Mouse (Mus musculus) granulocyte monocyte progenitor cell, adult 5-6 weeks (primary cell): ENCODE results near the gene Bicral. TPM values are rescaled to one million over a fixed set of nuclear protein-coding genes. Genes with fewer than 3 reads are reported as not detected.
"Not testable (repeated sequence)": the region's sequence is repeated elsewhere in the genome, so short reads cannot be mapped to it uniquely, and the experiment has no call there.

Source experiments
- ATAC-seq: replicated peaks from 2 replicates; pipeline ENCODE4 v1.8.0; 2016; ENCODE audit warnings: mild to moderate bottlenecking, moderate TSS enrichment, inconsistent platforms; ENCODE audit not compliant: poor library complexity, severe bottlenecking
- total RNA-seq, 2 experiments: library from RNA; stranded (forward) in 1 of 2; stranded (reverse) in 1 of 2; fragments of 200-712, 200-1000 nt in 1 of 2; fragments of >200 nt in 1 of 2; fragmentation: Nextera tagmentation in 1 of 2; gene quantifications; 2 replicates each; pipeline ENCODE4 v1.2.3; 2014 to 2017

The Bicral gene
- total RNA-seq, 2 experiments from 2014 or later, result 11.7 to 25.8 TPM

DNA sequence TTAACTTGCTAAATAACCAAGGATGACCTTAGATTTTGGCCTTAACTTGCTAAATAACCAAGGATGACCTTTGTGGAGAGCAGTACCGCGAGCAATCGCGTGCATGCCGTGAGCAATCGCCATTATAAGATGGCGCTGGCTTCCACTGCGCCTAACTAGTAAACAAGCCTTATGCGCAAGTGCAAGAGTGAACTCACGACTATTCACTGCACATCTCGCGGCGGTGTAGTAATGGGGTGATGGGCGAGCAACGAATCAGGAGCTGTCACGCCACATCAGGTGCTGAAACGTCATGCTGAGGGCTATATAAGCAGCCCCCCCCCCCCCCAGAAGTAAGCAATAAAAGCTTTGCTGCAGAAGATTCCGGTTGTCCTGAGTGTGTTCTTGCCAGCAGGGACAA lies 11.7 kb downstream of the Bicral start:
- ATAC-seq, result not testable (repeated sequence)

DNA sequence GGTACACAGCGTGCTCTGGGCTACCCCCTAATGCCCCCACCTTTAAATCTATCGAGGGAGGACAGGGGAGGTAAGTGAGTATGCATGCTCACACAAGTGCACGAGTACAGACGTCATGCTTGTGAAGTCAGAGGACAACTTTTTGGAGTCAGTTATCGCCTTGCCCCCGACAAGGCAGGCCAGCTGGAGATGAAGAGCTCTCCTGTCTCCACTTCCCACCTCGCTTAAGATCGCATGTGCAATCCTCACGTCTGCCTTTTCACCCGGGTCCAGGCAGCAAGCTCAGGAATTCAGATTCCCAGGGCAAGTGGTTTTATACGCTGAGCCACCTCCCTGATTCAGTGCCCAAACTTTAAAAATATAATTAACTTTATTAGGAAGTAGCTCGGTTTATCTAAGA lies 13.0 kb downstream of the Bicral start:
- ATAC-seq, result no peak

DNA sequence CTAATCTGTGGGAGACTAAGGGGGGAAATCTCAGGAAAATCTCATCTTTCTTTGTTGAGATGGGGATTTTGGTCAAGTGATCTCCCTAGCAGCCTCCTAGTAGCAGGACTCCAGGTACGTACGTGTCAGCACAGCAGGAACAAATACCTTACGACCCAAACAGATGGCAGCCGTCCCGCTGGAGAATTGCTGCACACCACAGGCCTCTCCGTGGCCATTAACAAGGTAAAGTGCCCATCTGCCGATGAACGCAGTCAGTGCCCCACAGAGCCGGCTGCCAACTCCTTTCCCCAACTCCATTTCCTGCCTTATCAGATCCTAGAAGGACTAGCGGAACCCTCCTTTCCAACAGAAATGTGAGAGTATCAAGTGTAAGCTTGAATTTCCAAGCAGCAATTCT lies 13.5 kb downstream of the Bicral start:
- no peak for ATAC-seq

DNA sequence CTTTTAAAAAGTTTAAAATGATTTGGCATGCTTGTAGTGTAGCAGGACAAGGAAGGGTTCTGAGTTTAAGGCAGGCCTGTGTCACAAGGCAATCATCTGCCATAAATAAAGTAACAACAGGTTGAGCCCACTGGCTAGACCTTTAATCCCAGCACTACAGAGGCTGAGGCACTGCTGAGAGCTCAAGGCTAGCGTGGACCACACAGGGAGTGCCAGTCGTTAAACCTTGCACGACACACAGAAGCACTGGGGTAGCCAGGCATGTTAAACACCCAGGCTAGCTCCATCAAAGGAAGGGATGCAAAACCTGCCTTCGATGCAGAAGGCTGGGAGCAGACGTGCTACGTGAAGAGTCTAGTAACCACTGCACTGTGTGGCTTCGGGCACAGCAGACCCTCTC lies 14.6 kb downstream of the Bicral start:
- no peak for ATAC-seq

DNA sequence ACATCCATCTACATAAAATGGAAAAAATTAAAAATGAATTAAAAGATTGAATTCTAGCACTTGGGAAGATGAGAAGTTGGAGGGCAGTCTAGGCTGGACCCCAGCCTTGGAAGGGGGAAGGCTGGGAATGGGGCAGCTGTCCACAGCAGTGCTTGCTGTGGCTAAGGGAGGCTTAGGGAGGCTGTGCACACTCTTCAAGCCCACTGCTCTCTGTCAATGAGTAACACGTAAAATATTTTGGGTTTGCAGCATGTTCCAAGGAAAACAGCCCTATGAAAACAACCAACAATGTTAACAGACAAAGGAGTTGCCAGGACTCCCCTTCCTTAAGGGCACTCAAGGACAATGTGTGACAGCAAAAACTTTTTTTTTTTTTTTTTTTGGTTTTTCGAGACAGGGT lies 15.3 kb downstream of the Bicral start:
- no peak for ATAC-seq

DNA sequence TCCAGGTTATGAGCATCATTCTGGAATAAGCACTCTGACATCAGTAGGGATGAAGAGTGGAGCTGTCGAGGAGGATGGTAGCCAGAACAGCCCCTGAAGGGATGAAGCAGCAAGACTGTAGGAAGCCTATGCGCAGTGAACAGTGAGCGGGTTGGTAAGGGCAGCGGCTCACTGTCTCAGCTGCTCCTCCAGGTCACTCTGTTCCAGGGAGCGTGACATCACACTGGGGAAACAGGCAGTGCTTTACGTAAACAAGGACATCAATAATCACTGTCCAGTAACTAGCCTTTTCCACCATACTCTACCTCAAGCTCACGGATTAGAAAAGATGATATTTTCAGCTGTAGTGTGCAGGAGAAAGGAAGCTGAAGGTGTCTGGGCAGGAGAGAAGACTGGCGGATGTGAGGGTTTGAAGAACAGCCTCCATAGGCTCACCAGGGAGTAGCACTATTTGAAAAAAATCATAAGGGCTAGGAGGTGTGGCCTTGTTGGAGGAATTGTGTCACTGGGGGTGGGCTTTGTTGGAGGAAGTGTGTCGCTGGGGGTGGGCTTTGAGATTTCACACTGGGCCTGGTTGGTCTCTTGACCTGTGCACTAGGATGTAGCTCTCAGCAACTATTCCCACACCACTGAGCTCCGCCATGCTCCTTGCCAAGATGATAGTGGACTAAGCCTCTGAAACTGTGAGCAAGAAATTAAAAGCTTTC lies 17.8 kb downstream of the Bicral start:
- no peak for ATAC-seq

DNA sequence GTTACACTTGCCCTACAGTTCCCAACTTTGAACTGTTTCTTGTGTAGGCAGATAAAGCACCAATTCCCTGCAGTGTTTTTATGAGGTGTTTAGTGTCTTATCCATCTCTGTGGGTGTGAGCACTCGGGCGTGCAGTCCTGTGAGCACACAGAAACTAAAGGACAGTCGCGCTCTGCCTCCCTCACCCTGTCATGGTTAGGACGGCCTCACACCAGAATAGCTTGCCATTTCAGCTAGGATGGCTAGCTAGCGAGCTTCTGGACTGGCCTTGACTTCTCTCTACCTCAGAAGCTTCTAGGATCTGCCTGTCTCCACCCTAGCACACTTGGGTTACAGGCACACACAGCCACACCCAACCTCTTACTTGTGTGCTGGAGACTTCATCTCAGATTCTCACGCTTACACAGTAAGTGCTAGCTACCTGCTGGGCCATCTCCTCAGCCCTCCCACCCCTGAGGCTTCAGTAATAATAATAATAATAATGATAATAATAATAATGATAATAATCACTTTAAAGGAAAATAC lies 19.8 kb downstream of the Bicral start:
- ATAC-seq, result no peak

DNA sequence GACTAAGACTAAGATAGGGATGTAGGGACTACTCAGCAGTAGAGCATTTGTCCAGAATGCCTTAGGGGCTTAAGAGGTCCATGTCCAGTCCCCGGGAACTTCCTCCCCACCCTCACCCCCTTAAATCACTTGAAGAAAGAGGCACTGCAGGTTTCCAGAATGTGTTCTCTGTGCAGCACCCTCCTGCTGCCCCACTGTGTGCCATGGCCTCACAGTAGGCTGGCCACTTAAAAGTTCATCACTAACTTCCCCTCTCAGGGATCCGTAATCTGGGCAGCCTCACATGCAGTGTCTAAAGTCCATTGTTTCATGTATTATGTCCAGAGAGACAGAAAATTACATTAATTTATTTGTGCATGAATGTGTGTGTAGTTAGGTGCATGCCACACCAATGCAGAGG lies 20.4 kb downstream of the Bicral start:
- ATAC-seq, result no peak

DNA sequence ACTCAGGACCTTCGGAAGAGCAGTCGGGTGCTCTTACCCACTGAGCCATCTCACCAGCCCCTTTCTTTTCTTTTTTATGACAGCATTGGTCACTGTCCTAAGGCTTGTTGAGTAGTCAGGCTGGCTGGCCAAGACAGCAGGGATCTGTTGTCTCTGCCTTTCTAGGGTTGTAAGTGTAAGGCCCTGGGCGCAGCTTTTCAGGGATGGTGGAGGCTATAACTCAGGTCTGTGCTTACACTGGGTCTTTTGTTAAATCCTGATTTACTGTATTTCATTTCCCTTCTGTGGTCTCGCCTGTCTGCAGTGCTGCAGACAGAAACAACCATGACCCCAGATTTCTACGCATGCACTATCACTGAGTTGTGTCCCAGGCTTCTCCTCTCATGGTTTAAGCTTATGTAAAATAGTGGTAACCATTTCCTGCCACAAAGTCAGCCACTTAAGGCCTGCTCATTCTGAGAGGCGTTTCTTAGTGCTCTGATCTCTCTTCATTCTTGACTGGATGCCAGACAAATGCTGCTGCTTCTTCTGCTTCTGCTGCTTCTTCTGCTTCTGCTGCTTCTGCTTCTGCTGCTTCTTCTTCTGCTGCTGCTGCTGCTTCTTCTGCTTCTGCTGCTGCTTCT lies 23.1 kb downstream of the Bicral start:
- ATAC-seq, result peak; percentile 72

DNA sequence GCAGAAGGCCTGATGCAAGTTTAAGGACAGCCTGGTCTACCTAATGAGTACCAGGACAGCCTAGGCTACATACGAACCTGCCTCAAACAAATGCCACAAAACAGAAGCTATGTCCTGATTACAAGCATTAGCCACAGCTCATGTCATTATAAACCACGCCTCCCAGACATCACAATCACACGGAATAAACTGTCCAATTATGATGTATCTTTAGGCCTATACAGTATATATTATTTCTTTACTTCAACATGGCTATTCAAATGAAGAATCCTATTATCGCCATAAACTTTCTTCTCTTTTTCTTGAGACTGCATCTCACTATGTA lies 25.3 kb downstream of the Bicral start:
- ATAC-seq, result no peak

DNA sequence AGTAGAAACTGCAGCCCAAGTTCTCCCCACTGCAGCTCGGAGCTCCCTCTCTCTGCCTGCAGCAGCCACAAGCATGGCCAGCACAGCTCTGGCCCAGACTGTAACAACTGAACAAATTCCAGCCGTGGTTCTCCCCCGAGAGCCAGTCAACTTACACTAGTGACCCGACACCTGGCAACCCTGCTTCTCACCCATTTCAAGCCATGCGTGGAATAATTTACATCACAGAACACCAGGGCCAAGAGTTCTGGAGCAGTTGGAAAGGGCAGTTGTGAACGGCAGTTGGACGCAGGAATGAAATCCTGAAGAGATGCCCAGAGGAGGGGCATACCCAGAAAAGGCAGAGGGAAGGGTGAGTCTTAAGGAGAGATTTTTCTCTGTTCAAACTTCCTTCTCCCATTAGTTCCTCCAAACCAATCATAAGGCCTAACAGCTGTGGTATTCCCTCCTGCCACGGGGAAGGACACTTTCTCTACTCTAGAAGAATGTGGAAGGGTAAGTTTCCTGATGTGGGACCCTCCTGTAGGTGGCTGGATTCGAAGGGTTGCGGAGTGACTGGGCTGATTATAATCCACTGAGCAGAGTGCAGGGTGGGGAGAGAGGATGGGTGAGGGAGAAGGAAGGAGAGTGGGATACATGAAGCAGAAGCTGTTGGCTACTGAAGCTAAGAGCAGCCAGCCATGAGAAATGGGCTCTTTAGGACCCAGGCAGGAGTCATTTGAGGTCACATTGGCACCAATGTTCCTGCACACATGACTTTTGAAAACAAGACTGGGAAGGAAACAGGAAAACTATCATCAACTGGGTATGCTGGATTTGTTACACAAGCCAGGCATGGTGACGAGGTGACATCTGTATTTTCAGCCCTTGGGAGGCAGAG lies 25.9 kb downstream of the Bicral start:
- ATAC-seq, result no peak

DNA sequence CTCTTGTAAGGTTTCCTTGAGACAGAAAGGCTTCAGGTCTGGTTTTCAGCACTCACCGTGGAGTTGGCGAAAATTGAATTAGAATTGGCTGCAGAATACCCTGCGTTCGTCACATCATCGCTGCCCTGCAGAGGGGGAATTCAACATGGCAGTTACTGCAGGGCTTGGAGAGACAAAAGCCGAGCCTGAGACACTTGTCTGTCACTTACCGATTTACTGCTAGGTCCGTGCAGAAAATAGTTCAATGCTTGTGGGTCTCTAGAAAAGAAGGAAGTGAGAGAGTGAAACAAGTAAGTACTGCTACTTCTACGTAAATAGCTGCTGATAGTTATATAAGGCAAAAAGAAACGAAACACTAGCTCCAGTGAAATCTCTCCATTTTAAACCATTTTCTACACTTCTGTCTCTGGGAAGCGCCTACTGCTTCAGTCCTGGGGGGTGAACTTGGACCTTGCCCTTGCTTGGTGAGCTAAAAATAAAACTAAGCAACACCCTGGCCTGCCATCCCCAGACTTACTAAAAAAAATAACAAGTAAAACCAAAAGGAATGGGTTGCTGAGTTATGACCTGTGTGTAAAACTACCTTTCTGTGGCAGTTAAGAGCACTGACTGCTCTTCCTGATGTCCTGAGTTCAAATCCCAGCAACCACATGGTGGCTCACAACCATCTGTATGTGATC lies 28.3 kb downstream of the Bicral start:
- peak; percentile 63 for ATAC-seq

DNA sequence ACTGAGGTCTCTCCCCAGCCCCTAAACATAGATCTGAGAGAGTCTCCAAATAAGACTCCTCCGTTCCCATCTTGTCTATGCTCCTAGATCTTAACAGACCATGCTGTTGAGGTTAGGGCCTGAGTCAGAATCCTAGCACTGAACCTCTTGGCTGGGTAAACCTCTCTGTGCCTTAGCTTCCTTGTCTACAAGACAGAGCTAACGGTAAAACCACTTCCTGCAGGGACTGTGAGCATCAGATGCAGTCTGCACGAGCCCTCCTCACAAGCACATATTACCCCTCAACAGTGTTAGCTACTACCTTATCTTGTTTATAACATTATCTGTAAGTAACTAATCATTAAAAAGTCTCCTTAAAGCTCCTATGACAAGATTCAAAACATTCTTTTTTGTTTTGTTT lies 29.3 kb downstream of the Bicral start:
- peak; percentile 65 for ATAC-seq

DNA sequence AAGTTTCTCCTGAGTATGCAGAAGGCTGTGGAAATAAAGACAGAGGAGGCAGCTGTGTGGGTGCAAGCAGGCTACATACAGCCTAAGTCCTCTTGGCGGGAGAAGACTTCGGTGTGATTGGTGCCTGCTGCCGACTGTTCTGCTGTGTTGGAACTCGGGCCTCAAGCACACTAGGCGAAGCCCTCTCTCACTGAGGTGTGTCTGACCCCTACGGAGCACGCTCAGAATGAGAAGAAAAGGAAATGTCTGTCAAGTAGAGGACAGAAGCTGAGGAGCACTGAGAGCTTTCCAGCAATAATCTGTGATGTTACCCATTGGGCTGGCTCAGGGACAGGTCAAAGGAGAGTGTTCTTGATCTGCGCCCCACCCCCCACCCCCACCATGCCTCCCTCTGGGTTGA lies 35.2 kb downstream of the Bicral start:
- ATAC-seq, result no peak

DNA sequence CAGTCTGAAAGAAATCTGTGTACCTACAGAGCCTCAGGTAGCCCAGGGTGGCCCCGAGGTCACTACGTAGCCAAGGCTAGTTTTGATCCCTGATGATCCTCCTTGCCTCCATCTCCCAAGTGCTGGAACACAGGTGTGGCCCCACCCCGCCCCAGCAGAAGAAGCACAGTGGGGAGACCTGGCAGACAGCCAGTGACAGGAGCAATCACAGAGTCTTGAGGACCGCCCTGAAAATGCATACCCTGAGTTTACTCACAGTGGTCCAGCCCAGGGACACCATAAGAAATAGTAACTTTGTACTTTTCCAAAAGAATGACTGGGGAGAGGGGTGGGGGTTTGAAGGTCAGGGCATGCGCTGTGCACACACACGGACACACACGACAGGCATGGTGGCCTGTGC lies 37.7 kb downstream of the Bicral start:
- ATAC-seq, result no peak

DNA sequence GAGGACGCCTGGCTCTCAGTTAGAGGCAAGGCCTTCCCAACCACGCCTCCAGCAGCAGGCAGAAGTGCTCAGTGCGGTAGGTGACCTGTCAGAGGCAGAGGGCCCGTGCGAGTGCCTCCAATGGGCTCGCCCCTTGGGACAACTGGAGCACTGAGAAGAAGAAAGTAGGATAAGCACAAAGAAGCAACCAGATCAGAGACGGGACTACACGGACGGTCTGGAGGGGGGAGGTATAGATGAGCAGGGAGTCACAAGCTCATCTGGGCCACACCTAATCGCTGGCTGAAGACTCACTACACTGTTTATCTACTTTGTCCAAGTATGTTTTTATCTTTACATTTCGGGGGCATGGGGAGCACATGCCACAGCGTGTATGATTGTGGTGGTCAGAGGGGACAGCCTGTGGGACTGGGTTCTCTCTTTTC lies 40.5 kb downstream of the Bicral start:
- ATAC-seq, result no peak

DNA sequence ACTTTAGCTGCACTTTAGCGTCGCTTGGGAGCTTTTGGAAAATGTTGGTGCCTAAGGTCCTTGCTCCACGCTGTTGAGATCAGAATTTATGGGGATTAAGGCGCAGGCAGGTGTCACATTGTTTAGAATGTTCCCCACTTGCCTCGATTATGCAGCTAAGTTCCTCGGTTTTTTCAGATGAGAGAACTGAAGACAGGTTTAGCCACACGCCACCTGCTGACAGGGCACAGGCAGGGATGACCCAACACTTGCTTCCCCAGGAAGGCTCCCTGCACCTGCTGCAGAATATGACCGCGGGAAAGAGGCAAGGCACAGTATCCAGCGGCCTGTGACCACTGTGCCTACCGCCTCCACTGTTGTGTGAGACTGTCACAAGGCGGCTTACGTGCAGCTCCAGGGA lies 42.0 kb downstream of the Bicral start:
- no peak for ATAC-seq

DNA sequence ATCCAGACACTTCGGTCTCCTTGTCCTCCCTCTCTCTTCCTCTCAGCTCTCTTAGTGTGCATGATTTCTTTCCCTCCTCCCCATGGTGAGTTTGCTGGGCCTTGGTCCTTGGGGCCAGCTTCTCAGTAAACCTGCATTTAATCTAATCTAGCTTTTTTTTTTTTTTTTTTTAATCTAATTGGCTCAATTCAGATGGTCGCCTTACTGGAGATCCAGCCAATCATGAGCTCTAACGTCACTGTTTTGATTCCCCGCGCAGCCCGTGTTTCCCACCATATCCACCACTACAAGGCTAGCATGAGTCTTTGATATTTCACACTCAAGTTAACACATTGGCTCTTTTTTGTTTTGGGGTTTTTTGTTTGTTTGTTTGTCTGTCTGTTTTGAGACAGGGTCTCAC lies 43.8 kb downstream of the Bicral start:
- no peak for ATAC-seq

DNA sequence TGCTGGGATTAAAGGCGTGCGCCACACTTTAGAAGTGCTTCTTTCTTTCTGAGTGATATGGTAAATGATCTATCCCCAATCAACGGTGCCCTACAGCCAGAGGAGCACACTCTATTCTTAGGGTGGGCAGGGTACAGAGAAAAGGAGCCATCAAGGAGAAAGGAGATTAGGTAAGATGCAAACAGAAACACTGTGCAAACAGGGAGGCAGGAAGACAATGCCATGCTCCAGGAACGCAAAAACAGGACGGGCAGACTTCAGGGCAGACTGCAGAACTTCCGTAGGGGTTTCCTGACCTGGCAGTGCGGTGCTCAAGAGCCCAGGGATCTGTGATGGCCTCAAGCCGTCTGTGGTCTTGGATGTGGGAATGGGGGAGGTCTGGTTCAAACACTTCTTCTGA lies 44.6 kb downstream of the Bicral start:
- ATAC-seq, result no peak

DNA sequence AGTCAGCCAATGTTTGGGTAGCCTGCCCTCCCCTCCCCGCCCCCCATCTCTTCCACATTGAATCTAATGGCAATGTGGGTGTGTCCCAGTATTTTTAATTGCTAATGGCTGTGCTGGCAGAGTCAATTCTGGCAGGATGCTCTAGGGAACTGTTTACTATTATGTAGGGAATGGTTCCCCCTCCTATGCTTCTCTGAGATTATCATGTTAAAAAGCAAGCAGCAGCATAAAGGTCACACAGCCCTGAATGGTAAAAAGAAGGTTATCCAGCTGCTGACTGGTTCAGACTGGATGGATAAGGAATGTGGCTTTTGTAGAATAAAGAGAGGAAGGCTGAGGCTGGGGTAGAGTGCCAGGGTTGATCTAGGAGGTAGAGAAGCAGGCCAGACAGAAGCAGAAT lies 45.8 kb downstream of the Bicral start:
- no peak for ATAC-seq

DNA sequence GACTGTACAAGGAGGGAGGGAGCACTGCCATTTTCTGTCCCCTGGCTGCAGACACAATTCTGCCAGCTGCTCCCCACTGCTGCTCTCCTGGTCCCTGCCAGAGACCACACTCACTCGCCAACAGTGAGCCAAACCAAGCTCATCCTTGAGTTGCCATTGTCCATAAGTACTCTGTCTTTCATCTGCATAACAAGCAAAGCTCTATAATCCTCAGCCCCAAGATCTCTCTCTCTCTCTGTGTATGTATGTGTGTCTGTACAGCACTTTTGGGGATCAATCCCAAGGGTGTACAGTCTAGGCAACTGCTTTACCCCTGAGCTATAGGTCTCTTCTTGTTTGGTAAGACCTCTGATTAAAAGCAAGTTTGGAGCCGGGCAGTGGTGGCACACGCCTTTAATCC lies 47.6 kb downstream of the Bicral start:
- ATAC-seq, result no peak
